Mouse (Mus musculus): ENCODE measurements around the gene B4gat1. TPM values are rescaled to one million over a fixed set of nuclear protein-coding genes. Genes with fewer than 3 reads are reported as not detected.

The B4gat1 gene
- polyA plus RNA-seq, 3 experiments from 2014 or later = 10.3 to 12.5 (median 10.4) TPM

DNA sequence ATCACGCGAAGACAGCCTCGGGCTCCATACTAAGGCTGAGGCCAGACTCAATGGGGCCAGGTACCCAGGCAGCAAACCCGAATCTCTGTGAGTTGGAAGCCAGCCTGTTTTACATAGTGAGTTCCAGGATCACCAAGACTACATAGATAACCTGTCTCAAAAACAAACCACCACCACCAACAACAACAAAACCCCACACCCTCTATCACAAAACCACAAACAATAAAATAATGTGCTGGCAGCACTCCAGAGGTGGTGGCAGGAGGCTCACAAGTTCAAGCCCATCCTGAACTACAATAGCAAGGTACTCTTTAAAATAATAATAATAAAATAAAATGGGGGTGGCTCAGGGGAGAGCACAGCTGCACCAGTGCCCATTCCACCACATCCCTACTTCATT is 2.0 kb upstream of the B4gat1 start:
- no peak for ATAC-seq

DNA sequence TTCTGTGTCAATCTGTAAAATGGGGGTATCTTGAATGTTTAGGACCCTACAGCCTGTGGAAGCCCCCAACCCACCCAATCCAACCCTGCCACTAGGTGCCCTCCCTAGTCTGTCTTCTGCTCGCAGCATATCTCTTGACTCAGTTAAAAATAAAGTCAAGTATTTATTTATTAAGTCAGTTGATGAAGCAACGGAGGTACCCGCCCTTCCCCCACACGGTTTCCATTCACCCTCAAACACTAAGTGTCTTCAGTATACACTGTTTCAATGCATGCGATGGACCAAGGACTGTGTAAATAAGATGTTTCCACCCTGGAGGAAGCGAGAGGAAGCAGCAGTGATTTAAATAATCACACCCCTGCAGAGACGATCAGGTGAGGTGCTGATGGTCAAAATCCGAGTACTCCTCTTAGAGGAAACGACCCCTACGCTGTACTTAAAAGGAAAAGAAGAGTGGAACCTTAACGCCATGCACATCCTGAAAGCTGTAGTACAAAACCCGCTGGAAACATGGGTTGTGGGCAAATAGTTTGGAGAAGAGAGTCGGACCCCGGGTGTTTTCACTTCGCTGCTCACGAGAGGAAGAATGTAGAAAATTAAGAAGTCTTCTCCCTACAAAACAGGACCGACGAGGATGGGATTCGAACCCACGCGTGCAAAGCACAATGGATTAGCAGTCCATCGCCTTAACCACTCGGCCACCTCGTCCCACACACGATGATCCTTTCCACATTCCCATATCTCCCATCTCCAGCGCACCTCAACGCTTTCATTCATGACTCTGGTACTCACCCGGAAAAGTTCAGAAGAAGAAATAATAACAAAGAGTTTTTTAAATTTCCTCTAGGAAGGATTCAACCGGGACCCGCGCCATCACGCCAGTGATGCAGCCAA is 701 bp upstream of the B4gat1 start:
- ATAC-seq = no peak

DNA sequence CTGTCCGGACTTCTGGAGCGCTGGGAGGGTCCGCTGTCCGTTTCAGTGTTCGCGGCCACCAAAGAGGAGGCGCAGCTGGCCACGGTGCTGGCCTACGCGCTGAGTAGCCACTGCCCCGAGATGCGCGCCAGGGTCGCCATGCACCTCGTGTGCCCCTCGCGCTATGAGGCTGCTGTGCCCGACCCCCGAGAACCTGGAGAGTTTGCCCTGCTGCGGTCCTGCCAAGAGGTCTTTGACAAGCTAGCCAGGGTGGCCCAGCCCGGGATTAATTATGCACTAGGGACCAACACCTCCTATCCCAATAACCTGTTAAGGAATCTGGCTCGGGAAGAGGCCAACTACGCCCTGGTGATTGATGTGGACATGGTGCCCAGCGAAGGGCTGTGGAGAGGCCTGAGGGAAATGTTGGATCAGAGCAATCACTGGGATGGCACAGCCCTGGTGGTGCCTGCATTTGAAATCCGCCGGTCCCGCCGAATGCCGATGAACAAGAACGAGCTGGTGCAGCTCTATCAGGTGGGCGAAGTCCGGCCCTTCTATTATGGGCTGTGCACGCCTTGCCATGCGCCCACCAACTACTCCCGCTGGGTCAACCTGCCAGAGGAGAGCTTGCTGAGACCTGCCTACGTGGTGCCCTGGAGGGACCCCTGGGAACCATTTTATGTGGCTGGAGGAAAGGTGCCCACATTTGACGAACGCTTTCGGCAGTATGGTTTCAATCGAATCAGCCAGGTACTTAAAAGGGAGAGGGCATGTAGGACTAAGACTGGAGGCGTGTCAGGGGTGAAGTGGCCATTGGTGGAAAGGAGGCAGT is 882 bp downstream of the B4gat1 start:
- ATAC-seq = no peak

DNA sequence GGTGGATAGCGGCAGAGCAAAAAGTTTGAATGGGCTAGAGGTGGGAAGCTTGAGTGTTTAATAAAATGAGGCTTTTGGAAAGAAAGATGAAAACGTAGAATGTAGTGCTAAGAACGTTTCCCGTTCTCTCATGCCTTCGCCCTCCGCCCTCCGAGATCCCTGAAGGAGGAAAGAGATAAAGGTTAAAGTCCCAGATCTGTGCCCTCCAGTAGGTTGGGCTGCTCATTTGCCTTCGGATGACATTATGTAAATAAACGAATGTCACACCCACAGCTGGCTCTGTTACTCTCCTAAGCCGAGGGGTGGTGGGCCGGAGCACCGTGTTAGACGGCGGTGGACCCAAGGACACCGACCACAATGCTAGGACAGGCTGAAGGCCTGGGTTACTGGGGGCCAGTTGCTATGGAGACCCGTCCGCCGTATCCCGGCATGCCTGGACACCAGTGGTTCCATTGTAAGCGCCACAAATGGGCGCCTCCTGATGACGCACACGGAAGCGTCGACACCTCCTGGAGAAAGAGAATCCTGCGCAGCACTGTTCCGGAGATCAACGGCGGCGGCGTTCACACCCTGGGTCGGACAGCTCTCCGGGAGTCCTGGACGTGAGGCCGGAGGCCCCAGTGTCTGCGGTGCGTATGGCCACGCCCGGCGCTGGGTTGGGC is 2.4 kb downstream of the B4gat1 start, which contains the start of gene Brms1:
Gene Brms1, plus strand, starts transcription at position 493 of the 662 bp plus-strand sequence.
- ATAC-seq = peak; percentile 71

DNA sequence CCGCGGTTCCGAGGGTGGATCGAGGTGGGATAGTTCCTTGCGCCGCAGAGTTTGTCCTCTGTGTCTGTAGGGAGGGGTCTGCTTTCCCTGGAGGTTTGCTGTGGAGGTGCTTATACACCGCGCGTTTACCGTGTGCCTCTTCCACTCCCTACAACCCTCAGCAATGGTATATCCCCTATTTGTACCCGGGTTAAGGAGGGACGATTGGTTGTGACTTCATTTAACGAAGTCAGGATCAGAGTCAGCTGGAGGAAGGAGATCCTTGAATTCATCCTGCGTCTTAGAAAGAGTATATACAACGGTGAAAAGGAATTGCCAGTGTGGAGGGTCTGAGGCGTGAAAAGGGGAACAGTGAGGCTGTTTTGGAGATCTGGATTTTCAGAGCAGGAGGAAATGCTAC is 3.0 kb downstream of the B4gat1 start:
- ATAC-seq = no peak

DNA sequence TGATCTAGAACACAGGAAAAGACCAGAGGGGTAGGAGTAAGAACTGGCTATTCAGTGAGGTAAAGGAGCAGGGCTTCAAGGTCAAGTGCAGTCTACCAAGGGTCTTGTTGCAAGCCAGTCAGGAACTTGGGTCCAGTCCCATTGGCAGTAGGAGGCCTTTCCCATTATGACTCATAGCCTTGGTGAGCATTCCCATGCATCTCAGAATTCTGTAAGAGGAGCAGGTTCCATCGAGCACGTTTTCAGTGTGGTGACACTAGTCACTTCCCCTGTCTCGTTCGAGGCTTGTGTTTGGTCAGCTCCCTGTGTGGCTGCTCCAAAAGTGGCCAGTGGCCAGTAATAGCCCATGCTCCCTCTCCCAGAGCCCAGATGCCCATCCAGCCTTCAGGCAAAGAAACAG is 6.9 kb downstream of the B4gat1 start:
- ATAC-seq = no peak

DNA sequence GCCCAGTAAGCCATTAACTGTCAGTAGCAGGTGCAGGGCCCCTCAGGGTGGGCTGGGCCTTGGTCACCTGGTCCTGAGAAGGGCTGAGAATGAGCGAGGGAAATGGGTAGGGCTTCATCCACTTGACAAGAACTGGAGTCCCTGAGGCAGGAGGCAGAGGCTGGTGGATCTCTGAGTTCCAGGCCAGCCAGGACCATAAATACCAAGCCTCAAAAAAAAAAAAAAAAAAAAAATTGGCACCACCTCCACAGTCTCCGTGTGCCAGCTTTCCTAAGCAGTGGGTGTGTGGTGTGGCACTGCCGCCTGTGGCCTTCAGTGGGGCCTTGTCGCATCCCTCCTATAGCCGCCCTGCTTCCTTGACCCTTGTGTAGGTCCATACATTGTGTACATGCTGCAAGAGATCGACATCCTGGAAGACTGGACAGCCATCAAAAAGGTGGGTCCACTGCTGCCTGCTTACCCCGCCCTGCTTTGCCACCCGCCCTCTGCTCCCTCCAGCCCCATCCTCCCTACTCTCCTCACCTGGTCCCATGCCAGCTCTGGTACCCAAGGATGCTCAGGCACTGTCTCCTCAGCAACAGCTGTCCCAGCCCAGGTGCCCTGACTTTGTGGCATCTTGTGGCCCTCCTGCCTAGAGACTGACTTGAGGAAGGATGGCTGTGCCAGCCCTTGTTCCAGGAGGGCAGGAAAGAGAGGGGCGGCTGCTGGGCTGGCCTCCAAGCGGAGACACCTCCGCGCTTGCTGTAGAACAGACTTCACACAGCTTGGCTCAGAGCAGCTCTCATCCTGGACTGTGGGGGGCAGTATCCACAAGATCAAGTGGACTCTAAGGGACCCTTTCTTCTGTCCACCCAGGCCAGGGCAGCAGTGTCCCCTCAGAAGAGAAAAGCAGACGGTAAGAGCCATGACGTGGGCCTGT is 9.8 kb downstream of the B4gat1 start:
- no peak for ATAC-seq

DNA sequence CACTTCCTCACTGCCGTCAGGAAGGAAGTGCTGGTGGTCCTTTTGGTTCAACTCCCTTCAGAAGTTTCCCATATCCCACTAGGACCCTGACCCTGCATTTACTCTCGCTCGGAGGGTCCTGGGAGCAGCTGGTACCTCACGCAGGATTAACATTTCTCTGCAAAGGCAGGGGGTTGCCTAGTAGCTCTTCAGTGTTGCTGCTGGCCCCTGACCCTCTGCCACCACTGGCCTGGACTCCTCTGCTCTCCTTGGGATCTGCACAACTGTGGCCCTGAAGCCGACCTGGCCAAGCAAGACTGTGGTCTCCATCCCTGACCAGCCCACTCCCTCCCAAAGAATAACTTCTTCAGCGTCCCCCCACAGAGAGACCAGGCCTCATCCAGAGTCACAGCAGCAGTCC is 10.7 kb downstream of the B4gat1 start:
- ATAC-seq = no peak

DNA sequence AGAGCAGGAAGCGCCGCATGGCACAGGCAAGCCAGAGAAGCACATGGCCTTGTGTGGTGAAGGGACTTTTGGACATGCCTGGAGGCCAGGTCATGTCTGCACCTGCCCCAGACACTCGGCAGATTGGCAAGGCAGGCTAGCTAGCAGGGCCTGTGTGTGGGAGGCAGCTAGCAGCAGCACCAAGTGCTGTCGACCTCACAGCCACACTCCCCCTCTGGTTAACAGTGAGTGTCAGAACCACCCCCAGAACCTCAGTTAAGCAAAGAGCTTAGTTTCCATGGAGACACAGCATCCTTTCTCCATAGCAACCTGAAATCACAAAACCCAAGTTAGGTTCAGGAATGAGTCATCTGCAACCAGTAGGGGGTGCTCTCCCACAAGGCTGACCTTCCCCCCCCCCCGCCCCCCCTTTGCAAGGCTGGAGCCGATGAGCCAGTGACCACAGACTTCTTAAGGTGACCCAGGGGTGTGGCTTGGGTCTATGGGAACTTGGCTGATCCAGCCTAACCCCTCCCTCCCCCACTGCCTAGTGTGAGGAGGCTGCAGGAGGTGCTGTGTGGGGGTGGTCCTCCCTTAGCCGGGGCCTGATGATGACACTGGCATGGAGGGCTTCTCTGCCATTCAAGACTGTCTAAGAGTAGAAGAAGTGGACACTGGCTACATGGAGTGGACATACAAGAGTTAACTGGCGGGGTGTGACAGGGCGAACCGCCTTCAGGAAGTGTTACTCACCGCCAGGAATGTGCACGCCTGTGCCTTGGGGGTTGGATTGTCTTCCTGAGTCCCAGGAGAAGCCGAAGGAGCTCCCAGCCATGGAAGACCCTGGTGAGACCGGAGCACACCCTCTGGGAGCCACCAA is 11.7 kb downstream of the B4gat1 start, which contains the start of gene Rin1:
Gene Rin1, plus strand, starts transcription at position 435 of the 859 bp plus-strand sequence.
- peak; percentile 48 for ATAC-seq

DNA sequence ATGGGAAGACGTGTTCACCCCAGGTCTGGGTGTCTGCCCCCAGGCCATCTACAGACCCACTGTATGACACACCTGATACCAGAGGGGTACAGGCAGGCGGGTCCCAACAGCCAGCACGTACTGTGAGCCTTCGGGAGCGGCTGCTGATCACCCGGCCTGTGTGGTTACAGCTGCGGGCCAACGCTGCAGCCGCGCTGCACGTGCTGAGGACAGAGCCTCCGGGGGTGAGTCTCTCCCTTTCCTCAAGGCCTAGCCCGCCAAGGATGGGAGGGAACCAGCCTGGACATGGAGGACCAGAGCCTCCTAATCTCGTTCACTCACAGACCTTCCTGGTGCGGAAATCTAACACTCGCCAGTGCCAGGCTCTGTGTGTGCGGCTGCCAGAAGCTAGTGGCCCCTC is 12.4 kb downstream of the B4gat1 start:
- no peak for ATAC-seq

DNA sequence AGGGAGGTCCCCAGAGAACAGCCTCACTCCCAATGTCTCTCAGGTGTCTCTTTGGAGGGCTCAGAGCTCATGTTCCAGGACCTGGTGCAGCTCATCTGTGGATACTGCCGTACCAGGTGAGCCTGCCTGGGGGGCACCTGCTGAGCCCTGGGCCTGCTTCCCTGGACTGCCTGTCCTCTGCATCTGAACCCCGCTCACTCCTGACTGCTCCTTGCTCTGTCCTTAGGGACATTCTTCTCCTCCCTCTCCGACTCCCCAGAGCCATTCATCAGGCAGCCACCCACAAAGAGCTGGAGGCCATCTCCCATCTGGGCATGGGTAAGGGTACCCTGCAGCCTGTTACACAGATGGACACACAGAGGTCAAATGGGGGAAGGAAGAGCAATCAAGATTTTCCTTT is 12.9 kb downstream of the B4gat1 start:
- ATAC-seq = no peak

DNA sequence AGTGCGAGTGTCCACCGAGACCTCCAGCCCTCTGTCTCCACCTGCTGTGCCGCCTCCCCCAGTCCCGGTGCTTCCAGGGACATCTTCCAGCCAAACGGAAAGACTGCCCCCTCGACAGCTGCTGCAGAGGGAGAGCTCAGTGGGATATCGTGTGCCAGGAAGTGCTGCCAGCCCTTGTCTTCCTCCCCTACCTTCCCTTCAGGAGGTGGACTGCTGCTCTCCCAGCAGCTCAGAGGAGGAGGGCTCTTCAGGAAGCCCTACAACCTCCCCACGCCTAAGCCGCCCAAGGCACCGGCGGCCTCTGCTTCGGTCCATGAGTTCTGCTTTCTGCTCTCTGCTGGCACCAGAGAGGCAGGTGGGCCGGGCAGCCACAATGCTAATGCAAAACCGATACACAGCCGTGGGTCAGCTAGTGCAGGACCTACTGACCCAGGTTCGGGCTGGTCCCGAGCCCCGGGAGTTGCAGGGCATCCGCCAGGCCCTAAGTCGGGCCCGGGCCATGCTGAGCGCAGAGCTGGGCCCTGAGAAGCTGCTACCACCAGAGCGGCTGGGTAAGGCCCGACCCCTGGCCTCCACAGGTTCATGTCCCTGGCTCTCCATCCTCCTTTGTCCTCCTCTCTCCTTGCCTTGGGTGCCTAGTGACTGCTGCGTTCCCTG is 13.7 kb downstream of the B4gat1 start:
- no peak for ATAC-seq

DNA sequence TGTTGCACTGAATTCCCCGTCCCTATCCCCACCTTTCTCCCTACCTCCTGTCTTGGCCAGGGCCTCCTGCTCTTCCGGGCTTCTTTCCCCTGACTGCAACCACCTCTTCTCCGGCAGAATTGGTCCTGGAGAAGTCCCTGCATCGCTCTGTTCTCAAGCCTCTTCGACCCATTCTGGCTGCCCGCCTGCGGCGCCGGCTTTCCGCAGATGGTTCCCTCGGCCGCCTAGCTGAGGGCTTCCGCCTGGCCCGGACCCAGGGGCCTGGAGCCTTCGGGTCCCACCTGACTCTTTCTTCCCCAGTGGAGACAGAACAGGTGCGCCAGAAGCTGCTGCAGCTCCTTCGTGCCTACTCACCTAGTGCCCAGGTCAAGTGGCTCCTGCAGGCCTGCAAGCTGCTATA is 14.2 kb downstream of the B4gat1 start:
- no peak for ATAC-seq

DNA sequence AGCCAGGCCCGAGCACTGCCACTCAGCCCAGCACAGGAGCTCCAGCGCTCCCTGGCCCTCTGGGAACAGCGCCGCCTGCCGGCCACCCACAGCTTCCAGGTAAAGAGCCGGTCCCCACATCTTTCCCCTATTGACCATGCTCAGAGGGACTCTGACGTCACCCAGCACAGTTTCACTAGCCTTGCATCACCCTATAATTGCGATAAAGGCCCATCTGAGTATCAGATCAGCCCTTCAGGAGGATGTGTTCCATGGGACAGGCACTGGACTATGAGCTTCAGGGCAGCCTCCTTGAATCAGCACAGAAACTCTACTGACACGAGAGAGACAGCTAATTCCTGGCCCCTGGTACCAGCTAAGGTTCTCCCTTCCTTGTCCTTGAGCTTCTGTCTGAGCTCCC is 15.3 kb downstream of the B4gat1 start:
- no peak for ATAC-seq

DNA sequence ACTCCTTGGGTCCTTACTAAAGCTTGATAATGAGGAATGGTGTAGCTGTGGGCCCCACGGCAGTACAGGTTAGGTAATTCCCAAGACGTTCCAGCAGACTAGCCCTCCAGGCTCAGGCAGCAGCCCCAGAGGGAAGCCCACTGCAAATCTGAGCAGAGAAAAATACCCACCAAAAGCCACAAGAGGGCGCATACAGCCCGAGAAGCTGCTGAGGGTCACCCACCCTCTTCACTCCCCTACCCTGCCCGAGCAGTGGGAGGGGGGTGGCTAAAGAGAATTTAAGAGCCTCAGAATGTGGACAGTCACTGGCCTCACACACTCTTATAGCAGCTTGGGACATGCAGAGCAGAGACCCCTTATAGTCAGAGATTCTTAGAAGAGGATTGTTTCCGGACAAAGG is 17.6 kb downstream of the B4gat1 start:
- ATAC-seq = no peak

DNA sequence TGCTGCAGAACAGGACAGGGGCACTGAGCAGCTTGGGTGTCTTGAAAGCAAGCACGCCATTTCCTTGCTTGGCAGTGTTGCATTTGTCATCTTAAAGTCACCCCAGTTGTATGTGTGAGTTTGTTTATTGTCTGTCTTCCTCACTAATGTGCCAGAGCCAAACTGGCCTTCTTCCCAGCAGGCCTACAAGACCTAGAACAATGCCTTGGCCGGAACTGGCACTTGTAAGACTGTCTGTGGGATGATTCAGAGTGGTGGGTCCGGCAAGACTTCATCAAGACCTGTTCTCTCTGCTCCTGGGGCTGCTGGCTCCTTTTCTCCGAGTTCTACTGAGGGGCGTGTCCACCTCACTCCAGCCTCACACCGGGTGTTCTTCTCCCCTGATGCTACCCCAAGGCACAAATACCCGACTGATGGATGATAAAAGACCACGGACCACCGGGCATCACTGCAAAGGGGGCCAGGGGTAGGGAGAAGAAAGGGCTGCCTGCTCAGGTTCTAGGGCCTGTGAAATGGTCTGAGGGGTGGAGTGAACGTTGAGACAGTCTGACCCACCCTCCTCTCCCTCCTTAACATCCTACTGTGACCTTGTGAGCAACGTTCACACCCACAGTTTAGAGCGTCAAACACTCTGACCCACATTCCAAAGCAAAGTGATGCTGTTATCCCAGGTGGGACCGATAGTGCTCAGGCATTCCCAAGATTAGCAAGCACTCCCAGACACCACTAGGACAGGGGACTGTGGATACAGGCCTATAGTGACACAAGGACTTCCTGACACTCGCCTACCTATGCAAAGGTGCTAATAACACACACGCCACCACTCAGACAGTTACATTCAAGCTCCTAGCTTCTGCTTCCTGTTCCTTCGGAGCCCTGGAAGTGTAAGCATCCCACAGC is 19.5 kb downstream of the B4gat1 start:
- no peak for ATAC-seq

DNA sequence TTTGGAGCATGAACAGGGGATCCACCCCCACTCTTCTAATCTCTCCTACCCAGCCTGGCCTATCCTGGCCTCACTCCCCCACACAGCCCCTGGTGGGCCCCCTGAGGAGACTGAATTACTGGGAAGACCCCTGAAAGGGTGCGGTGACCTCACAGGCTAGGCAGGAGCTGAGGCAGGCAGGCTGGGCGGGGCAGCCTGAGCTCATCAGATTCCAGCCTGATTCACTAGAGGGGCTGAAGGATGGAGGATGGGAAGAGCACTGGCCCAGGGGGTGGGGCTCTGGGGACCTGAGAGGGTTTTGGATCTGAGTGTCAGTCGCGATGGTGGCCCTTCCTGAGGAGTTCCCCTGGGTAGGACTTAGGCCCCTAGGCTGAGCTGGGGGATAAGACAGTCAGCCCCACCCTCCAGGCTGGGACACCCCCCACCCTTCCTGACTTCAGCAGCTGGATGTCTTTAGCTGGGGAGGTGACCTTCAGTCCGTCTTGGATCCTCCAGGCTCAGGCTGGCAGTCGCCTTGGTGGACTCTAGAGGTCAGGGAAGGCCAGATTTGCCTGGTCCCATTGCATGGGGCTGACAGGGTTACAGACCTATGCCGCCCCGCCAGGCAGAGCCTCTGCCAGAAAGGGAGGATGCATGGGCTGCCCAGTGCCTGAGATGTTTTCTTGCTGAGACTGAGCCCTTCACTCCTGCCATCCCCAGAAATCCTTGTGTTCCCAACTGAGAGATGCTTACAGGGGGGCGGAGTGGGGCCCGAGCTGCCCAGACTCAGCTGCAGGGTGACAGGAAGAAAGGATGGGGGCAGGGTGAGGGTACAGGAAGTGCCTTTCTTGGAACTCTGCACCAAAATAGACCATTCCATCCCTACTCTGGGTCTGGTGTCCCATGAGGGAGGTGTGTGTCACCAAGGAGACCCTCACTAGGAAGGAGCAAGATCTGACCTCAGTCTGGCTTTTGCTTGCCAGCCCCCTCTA is 20.5 kb downstream of the B4gat1 start:
- ATAC-seq = no peak
